Mouse (Mus musculus): ENCODE measurements around the gene Pomc. TPM values are rescaled to one million over a fixed set of nuclear protein-coding genes. Genes with fewer than 3 reads are reported as not detected.

Pomc gene
- total RNA-seq (2012; rRNA removed) (3.5 and 4.4 TPM in 2 replicates), total RNA-seq (2014; rRNA removed) (2.8 and 2.9 TPM in 2 replicates), polyA plus RNA-seq (2012; ENCODE audit: insufficient read length, low read depth) (2.5 and 3.2 TPM in 2 replicates)

GRCm38 (mm10) chr12:3954651-3955050 lies at the start of gene Pomc:
Gene Pomc (plus strand): TSS chr12:3954951.
- DNase-seq (ENCODE audit: extremely low read depth): no peak
- H3K79me2 ChIP-seq (replicated peaks; ENCODE audit: control insufficient read depth, extremely low read depth, insufficient read depth, poor library complexity, severe bottlenecking): no peaks in the 10 kb centered on the region
- H3K27me3 ChIP-seq (replicated peaks): peaks cover 38% of the 10 kb centered on the region
- H3K27ac ChIP-seq (ENCODE audit: insufficient read depth, low read depth): no peak within 1 kb of the TSS
- in situ Hi-C loops (cut with MboI; ENCODE audit: low pct_ligation_motif_present, low pct_unique_long_range_greater_than_20kb, low sequenced_read_pairs): no loop called here
- H3K4me1 ChIP-seq (ENCODE audit: control insufficient read depth in 1 of 2, insufficient read depth in 2 of 2): peaks cover 2 to 5% of the 10 kb centered on the region in 2 experiments; a peak in 2 of 4 replicates
- TF ChIP-seq ELF1 (IDR thresholded peaks at IDR 0.05; ENCODE audit: low read depth, low read length): no peak
- no peak for TF ChIP-seq MYC (IDR thresholded peaks at IDR 0.05; ENCODE audit: low read depth, low read length)
- TF ChIP-seq CTCF (conservative IDR thresholded peaks at IDR 0.05 in 1 of 2, IDR thresholded peaks at IDR 0.05 in 1 of 2; ENCODE audit: low read depth in 2 of 2, low read length in 2 of 2): no peak
- no peak for TF ChIP-seq SMC3 (IDR thresholded peaks at IDR 0.05; ENCODE audit: low read depth, low read length)
- no peak for TF ChIP-seq UBTF (IDR thresholded peaks at IDR 0.05; ENCODE audit: low read depth, low read length)
- TF ChIP-seq ZC3H11A (IDR thresholded peaks at IDR 0.05; ENCODE audit: low read depth, low read length): no peak
- TF ChIP-seq HCFC1 (IDR thresholded peaks at IDR 0.05; ENCODE audit: low read depth, low read length): no peak
- TF ChIP-seq CHD1 (IDR thresholded peaks at IDR 0.05; ENCODE audit: low read depth, low read length): no peak
- no peak for TF ChIP-seq MAX (IDR thresholded peaks at IDR 0.05; ENCODE audit: low read length)
- no peak for TF ChIP-seq GABPA (IDR thresholded peaks at IDR 0.05; ENCODE audit: insufficient replicate concordance, low read depth, low read length)
- TF ChIP-seq CHD2 (IDR thresholded peaks at IDR 0.05; ENCODE audit: low read length): no peak
- TF ChIP-seq MAZ (IDR thresholded peaks at IDR 0.05; ENCODE audit: low read depth, low read length): no peak
- no peak for TF ChIP-seq E2F4 (IDR thresholded peaks at IDR 0.05; ENCODE audit: insufficient replicate concordance, low read depth, low read length)
- no peak for TF ChIP-seq TCF12 (IDR thresholded peaks at IDR 0.05; ENCODE audit: low read depth, low read length)
- dilution Hi-C loops (cut with MboI; ENCODE audit: extremely low pct_ligation_motif_present, extremely low pct_unique_long_range_greater_than_20kb, low sequenced_read_pairs): no loop called here
- H3K9ac ChIP-seq (ENCODE audit: insufficient read depth, low read depth): no peak within 1 kb of the TSS
- no peak within 1 kb of the TSS for H3K4me3 ChIP-seq (replicated peaks in 1 of 3; ENCODE audit: low read depth in 2 of 3, low read length in 2 of 3, poor library complexity in 1 of 3)
- H3K36me3 ChIP-seq (replicated peaks in 1 of 2; ENCODE audit: control insufficient read depth in 1 of 2, insufficient read depth in 1 of 2, low read length in 1 of 2): no peaks in the 10 kb centered on the region
- H3K9me3 ChIP-seq (replicated peaks; ENCODE audit: low read length): no peaks in the 10 kb centered on the region
- no peak within 1 kb of the TSS for H3K4me2 ChIP-seq (ENCODE audit: insufficient read depth, low read depth, poor library complexity, severe bottlenecking)

GRCm38 (mm10) chr12:3905436-3905835 lies 49.3 kb upstream of the Pomc start:
- H3K4me1 ChIP-seq (ENCODE audit: control insufficient read depth in 1 of 2, insufficient read depth in 2 of 2): no peaks in the 10 kb centered on the region
- peaks cover 54 to 87% of the 10 kb centered on the region in 2 experiments for H3K36me3 ChIP-seq (replicated peaks in 1 of 2; ENCODE audit: control insufficient read depth in 1 of 2, insufficient read depth in 1 of 2, low read length in 1 of 2)
- in situ Hi-C loops (cut with MboI; ENCODE audit: low pct_ligation_motif_present, low pct_unique_long_range_greater_than_20kb, low sequenced_read_pairs): no loop called here
- dilution Hi-C loops (cut with MboI; ENCODE audit: extremely low pct_ligation_motif_present, extremely low pct_unique_long_range_greater_than_20kb, low sequenced_read_pairs): no loop called here
- no peaks in the 10 kb centered on the region for H3K9me3 ChIP-seq (replicated peaks; ENCODE audit: low read length)
- H3K27ac ChIP-seq (ENCODE audit: insufficient read depth, low read depth): no peak overlapping the region
- TF ChIP-seq BHLHE40 (IDR thresholded peaks at IDR 0.05; ENCODE audit: low read depth, low read length) (no peak), MAX (IDR thresholded peaks at IDR 0.05; ENCODE audit: low read length) (no peak), NRF1 (IDR thresholded peaks at IDR 0.05; ENCODE audit: low read depth, low read length) (no peak), UBTF (IDR thresholded peaks at IDR 0.05; ENCODE audit: low read depth, low read length) (no peak), PAX5 (IDR thresholded peaks at IDR 0.05; ENCODE audit: low read length) (no peak), SIN3A (IDR thresholded peaks at IDR 0.05; ENCODE audit: low read length) (no peak), ELF1 (IDR thresholded peaks at IDR 0.05; ENCODE audit: low read depth, low read length) (no peak), POLR2A (IDR thresholded peaks at IDR 0.05; ENCODE audit: low read depth, low read length) (no peak), MAFK (IDR thresholded peaks at IDR 0.05; ENCODE audit: insufficient replicate concordance, low read length) (no peak), RAD21 (IDR thresholded peaks at IDR 0.05; ENCODE audit: low read depth, low read length) (no peak)
- H3K9ac ChIP-seq (ENCODE audit: insufficient read depth, low read depth): no peak overlapping the region
- H3K4me2 ChIP-seq (ENCODE audit: insufficient read depth, low read depth, poor library complexity, severe bottlenecking): no peak overlapping the region
- H3K79me2 ChIP-seq (replicated peaks; ENCODE audit: control insufficient read depth, extremely low read depth, insufficient read depth, poor library complexity, severe bottlenecking): no peaks in the 10 kb centered on the region
- no peaks in the 10 kb centered on the region for H3K27me3 ChIP-seq (replicated peaks)
- no peak overlapping the region for H3K4me3 ChIP-seq (replicated peaks in 1 of 3; ENCODE audit: low read depth in 2 of 3, low read length in 2 of 3, poor library complexity in 1 of 3)
- DNase-seq (ENCODE audit: extremely low read depth): no peak
